Mouse (Mus musculus) myocyte (in vitro differentiated cells): ENCODE data around the gene Timm22. TPM values are rescaled to one million over a fixed set of nuclear protein-coding genes. Genes with fewer than 3 reads are reported as not detected.

Experiments
- H3K27me3 ChIP-seq: one replicate; pipeline ENCODE4 v1.6.1; 2011; ENCODE audit not compliant: control insufficient read depth, insufficient read depth, insufficient read length
- H3K36me3 ChIP-seq: one replicate; pipeline ENCODE4 v1.6.1; 2011; ENCODE audit not compliant: control insufficient read depth, insufficient read depth
- H3K4me2 ChIP-seq: one replicate; pipeline ENCODE4 v1.6.1; 2011; ENCODE audit warnings: low read depth, control low read depth
- H3K4me3 ChIP-seq: one replicate; pipeline ENCODE4 v1.5.1; 2011; ENCODE audit warnings: mild to moderate bottlenecking, control low read depth, moderate library complexity
- H3K79me2 ChIP-seq: one replicate; pipeline ENCODE4 v1.6.1; 2011; ENCODE audit not compliant: control insufficient read depth, insufficient read depth
- H3ac ChIP-seq: one replicate; pipeline ENCODE4 v1.6.1; 2011; ENCODE audit not compliant: control insufficient read depth, insufficient read length
- CEBPB ChIP-seq: IDR thresholded peaks from 2 replicates; pipeline ENCODE4 v1.6.1; 2011; ENCODE audit warnings: mild to moderate bottlenecking, moderate library complexity; ENCODE audit not compliant: poor library complexity, insufficient read depth, severe bottlenecking
- E2F4 ChIP-seq: IDR thresholded peaks from one replicate; pipeline ENCODE4 v1.6.1; 2011; ENCODE audit warnings: mild to moderate bottlenecking, control low read depth, moderate library complexity; ENCODE audit not compliant: insufficient read depth
- MAX ChIP-seq: IDR thresholded peaks from one replicate; pipeline ENCODE4 v1.6.1; 2011; ENCODE audit warnings: low read depth, mild to moderate bottlenecking, control low read depth
- MYOD1 ChIP-seq, 3 experiments: IDR thresholded peaks; one replicate each; pipeline ENCODE4 v1.6.1; 2011; ENCODE audit warnings: control low read depth in 2 of 3, low read depth in 2 of 3, mild to moderate bottlenecking in 2 of 3, moderate library complexity in 1 of 3; ENCODE audit not compliant: insufficient read length in 2 of 3, control insufficient read depth in 1 of 3
- MYOG ChIP-seq, 3 experiments: IDR thresholded peaks; one replicate each; pipeline ENCODE4 v1.6.1; 2011; ENCODE audit warnings: control low read depth in 2 of 3, low read depth in 2 of 3, mild to moderate bottlenecking in 2 of 3; ENCODE audit not compliant: insufficient read length in 2 of 3, control insufficient read depth in 1 of 3, insufficient read depth in 1 of 3
- POLR2A ChIP-seq: IDR thresholded peaks from one replicate; pipeline ENCODE4 v1.6.1; 2011; ENCODE audit warnings: low read depth, mild to moderate bottlenecking, control low read depth, moderate library complexity; ENCODE audit not compliant: insufficient read length
- POLR2AphosphoS2 ChIP-seq: IDR thresholded peaks from one replicate; pipeline ENCODE4 v1.6.1; 2011; ENCODE audit warnings: low read depth, control low read depth; ENCODE audit not compliant: insufficient read length
- REST ChIP-seq: IDR thresholded peaks from one replicate; pipeline ENCODE4 v1.6.1; 2011; ENCODE audit warnings: mild to moderate bottlenecking, control low read depth, moderate library complexity; ENCODE audit not compliant: insufficient read depth, insufficient read length
- SRF ChIP-seq: IDR thresholded peaks from one replicate; pipeline ENCODE4 v1.6.1; 2011; ENCODE audit warnings: low read depth; ENCODE audit not compliant: control insufficient read depth, insufficient read length
- TCF12 ChIP-seq: IDR thresholded peaks from one replicate; pipeline ENCODE4 v1.6.1; 2011; ENCODE audit warnings: mild to moderate bottlenecking, control low read depth; ENCODE audit not compliant: poor library complexity, insufficient read depth, severe bottlenecking
- TCF3 ChIP-seq: IDR thresholded peaks from one replicate; pipeline ENCODE4 v1.6.1; 2011; ENCODE audit warnings: low read depth, control low read depth; ENCODE audit not compliant: insufficient read length
- USF1 ChIP-seq: IDR thresholded peaks from one replicate; pipeline ENCODE4 v1.6.1; 2011; ENCODE audit warnings: low read depth, mild to moderate bottlenecking, control low read depth, moderate library complexity
- polyA plus RNA-seq: library from polyadenylated mRNA; unstranded; fragments of >200 nt; fragmentation: generic; extraction: Trizol; gene quantifications from one replicate; pipeline ENCODE4 v1.2.1, GENCODE M21; 2012; ENCODE audit warnings: missing spikeins

Gene Timm22
- polyA plus RNA-seq, 1 experiment = 101 TPM

DNA sequence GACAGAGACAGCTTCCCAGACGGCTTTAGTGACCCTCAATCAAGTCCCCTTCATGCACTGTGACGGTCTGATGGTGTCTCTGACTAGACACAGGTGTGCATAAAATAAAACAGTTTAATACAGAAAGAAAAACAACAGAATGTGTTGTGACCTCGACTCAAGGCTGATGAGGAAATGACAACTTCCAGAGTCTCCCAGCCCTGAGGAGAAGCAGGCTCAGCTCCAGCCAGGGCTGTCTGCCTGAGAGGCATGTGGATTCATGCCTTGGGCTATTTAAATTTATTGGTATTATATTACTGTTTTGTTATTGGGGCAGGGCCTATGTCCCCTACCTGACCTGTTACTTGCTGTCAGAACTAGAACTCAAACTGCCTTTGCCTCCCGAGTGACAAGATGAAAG is 45.3 kb upstream of the Timm22 start:
- Histone ChIP-seq H3K79me2 (peaks cover 70% of the 10 kb centered on the region), H3K4me3 (no peak overlapping the region), H3K4me2 (no peak overlapping the region), H3ac (no peak overlapping the region), H3K27me3 (no peaks in the 10 kb centered on the region), H3K36me3 (no peaks in the 10 kb centered on the region)
- TF ChIP-seq POLR2A = no peak
- TF ChIP-seq MAX = no peak
- TF ChIP-seq REST = no peak
- no peak for TF ChIP-seq CEBPB
- no peak for TF ChIP-seq POLR2AphosphoS2
- no peak for TF ChIP-seq TCF12
- TF ChIP-seq SRF = no peak
- TF ChIP-seq MYOD1 (IDR thresholded peaks at IDR 0.05; ENCODE audit: control insufficient read depth in 1 of 3, insufficient read length in 2 of 3, low read depth in 2 of 3) = no peak

DNA sequence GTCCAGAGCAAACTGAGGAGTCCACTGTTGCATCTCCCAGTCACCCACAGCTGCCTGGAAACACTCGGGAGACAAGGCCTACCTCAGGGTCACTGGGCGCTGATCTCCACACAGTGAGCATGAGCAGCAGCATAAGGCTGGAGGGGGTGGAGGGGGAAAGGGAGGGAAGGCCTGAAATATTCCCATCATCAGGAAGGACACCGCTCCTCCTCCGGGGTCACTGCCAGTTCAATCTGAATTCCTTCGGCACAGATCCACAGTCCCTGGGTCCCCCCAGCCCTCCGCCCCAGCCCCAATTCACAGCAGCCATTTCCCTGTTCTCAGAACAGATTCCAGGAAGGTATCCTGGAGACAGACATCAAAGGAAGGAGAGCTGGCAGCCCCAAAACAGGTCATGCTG is 43.6 kb upstream of the Timm22 start:
- H3K79me2 ChIP-seq = peaks cover 60% of the 10 kb centered on the region
- H3K4me3 ChIP-seq = no peak overlapping the region
- H3ac ChIP-seq = no peak overlapping the region
- TF ChIP-seq POLR2AphosphoS2 (no peak), MAX (no peak), TCF12 (no peak), MYOD1 (IDR thresholded peaks at IDR 0.05; ENCODE audit: control insufficient read depth in 1 of 3, insufficient read length in 2 of 3, low read depth in 2 of 3) (no peak), USF1 (no peak), MYOG (IDR thresholded peaks at IDR 0.05; ENCODE audit: control insufficient read depth in 1 of 3, insufficient read depth in 1 of 3, insufficient read length in 2 of 3, low read depth in 2 of 3) (no peak), SRF (no peak), REST (no peak), POLR2A (no peak), CEBPB (no peak), TCF3 (no peak)
- no peaks in the 10 kb centered on the region for H3K36me3 ChIP-seq
- H3K27me3 ChIP-seq = no peaks in the 10 kb centered on the region
- no peak overlapping the region for H3K4me2 ChIP-seq

DNA sequence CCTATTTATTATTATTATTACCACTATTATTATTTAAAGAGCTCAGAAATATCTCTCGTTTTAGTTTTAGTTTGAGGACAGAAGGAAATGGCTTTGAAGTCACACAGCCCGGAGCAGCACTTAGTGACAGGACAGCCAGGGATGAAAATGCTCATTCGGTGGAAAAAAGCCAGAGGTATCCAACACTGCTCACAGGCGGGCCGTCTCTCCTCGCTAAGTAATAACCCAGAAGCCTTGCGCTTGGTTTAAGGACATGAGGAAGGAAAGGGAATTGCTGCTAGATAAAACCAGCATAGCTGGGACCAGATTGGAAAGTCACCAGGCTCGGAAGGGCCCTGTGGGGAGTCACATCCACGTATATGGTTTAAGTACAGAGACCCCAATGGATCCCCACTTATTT is 43.1 kb upstream of the Timm22 start:
- no peak overlapping the region for H3K4me3 ChIP-seq
- H3K36me3 ChIP-seq = no peaks in the 10 kb centered on the region

DNA sequence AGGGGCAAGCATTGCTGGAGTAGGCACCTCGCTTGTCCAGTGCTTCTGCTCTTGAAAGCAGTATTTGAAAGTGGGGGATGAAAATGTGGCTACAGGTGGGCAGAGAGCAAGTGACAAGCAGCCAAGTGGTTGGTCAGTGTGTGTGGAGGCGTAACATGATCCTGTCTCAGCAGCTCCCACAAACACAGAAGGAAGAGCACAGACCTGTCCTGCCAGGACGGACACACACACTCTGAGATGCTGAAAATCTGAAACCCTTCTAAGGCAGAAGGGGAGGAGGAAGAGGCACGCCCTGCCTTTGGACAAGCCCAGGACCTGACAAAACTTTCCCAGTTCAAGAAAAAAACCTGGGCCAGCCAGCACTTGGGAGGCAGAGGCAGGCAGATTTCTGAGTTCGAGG is 42.7 kb upstream of the Timm22 start:
- no peak overlapping the region for H3ac ChIP-seq
- H3K36me3 ChIP-seq = no peaks in the 10 kb centered on the region
- H3K4me3 ChIP-seq = no peak overlapping the region
- H3K27me3 ChIP-seq = no peaks in the 10 kb centered on the region
- TF ChIP-seq POLR2A (no peak), TCF3 (no peak), MYOG (IDR thresholded peaks at IDR 0.05; ENCODE audit: control insufficient read depth in 1 of 3, insufficient read depth in 1 of 3, insufficient read length in 2 of 3, low read depth in 2 of 3) (no peak), REST (no peak), SRF (no peak), TCF12 (no peak), MYOD1 (IDR thresholded peaks at IDR 0.05; ENCODE audit: control insufficient read depth in 1 of 3, insufficient read length in 2 of 3, low read depth in 2 of 3) (no peak), E2F4 (no peak), CEBPB (no peak), POLR2AphosphoS2 (no peak), USF1 (no peak), MAX (no peak)
- H3K79me2 ChIP-seq = peaks cover 59% of the 10 kb centered on the region
- no peak overlapping the region for H3K4me2 ChIP-seq

More for the DNA sequence above, 43.1 kb upstream of the Timm22 start:
- Histone ChIP-seq H3K79me2 (peaks cover 57% of the 10 kb centered on the region), H3ac (no peak overlapping the region), H3K27me3 (no peaks in the 10 kb centered on the region), H3K4me2 (no peak overlapping the region)
- TF ChIP-seq POLR2AphosphoS2 = no peak
- TF ChIP-seq USF1 = no peak
- no peak for TF ChIP-seq TCF12
- TF ChIP-seq REST = no peak
- TF ChIP-seq SRF = no peak
- TF ChIP-seq E2F4 = no peak
- TF ChIP-seq MYOD1 (IDR thresholded peaks at IDR 0.05; ENCODE audit: control insufficient read depth in 1 of 3, insufficient read length in 2 of 3, low read depth in 2 of 3) = no peak
- TF ChIP-seq MAX = no peak
- TF ChIP-seq POLR2A = no peak
- TF ChIP-seq CEBPB = no peak
- no peak for TF ChIP-seq TCF3
- TF ChIP-seq MYOG (IDR thresholded peaks at IDR 0.05; ENCODE audit: control insufficient read depth in 1 of 3, insufficient read depth in 1 of 3, insufficient read length in 2 of 3, low read depth in 2 of 3) = no peak

DNA sequence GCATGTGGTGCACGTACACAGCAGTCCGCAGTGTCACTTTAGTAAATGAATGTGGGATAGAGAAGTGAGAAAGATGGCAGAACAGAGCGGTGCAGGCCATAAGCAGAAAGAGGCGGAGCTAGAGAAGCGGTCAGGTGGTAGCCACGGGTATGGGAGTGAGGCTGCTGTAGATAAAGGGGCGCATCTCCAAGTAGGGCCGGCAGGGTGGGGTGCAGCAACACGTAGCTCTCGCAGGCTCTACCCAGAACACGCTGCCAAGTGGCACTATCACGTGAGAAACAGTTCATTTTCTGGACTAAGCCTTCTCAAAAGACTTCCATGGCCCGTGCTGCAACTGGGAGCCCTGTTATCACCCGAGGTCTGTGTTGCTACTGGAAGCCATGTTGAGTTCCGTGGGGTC is 40.0 kb upstream of the Timm22 start:
- Histone ChIP-seq H3K36me3 (no peaks in the 10 kb centered on the region), H3K27me3 (no peaks in the 10 kb centered on the region), H3K79me2 (peaks cover 52% of the 10 kb centered on the region), H3K4me2 (no peak overlapping the region), H3K4me3 (no peak overlapping the region), H3ac (no peak overlapping the region)
- TF ChIP-seq SRF (no peak), MAX (no peak), E2F4 (no peak), MYOG (IDR thresholded peaks at IDR 0.05; ENCODE audit: control insufficient read depth in 1 of 3, insufficient read depth in 1 of 3, insufficient read length in 2 of 3, low read depth in 2 of 3) (no peak), CEBPB (no peak), POLR2A (no peak), REST (no peak), USF1 (no peak), TCF3 (no peak), TCF12 (no peak), MYOD1 (IDR thresholded peaks at IDR 0.05; ENCODE audit: control insufficient read depth in 1 of 3, insufficient read length in 2 of 3, low read depth in 2 of 3) (no peak), POLR2AphosphoS2 (no peak)
